Mouse (Mus musculus): ENCODE measurements at regions not wholly inside any gene's neighbourhood (a gene's known extent, or its start where the extent isn't known, plus 50 kb on each side); places are given as distances from the start of the nearest gene placed in this dataset.
"Not testable (repeated sequence)": the region's sequence is repeated elsewhere in the genome, so short reads cannot be mapped to it uniquely, and the experiment has no call there.

DNA sequence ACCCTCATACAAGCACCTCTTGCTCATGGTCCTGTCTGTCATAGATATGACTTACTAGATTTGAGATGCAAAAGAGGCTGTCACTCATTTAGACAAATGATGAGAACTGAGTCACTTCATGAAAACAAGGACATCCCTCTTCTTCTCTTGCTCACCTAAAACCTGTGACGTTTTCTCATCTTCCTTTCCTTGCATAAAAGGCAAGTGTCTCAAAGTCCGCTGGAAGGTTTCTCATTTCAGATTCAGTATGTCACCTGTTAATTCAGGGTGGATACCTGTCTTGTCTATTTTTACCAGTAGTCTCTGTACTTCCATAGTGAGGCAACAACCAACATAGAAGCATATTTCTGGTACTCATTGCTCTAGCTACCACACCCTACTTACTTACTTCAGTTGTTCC, 325.6 kb downstream of the Car8 start:
- DNase-seq: no peak

DNA sequence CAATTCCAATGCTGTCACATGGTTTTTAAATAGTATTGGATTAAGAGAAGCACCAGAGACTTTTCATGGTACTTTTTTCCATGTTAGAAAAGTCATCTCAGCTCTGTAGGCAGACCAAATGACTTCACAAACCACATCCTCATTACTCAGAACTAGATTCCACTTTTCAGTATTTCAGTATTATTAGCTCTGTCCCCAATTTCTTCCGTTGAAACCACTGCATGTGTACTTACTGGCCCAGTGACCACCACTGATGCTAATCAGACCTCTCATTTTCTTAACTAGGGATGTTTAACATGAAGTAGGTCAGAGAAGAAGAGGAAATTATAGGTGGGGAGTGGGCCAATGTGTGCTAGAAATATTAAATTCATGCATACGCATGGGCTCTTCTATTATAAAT, 326.2 kb downstream of the Car8 start:
- DNase-seq: no peak

DNA sequence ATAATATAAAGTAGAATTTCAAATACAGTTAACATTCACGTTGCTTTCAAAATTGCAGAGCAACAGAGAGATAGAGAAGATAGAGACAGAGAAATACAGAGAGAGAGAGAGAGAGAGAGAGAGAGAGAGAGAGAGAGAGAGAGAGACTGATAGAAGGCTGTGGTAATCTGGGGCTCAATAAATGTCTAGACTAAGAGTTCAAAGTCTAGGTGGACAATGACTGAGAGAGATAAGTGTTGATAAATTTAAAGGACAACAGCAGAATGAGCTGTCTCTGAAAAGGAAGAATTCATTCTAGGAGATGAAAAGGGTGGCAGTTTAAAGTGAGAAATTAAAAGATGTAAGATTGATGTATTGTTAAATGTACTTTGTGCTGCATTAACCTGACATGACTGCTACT, 335.7 kb downstream of the Car8 start:
- DNase-seq: no peak

GRCm38 (mm10) chr4:7894914-7895313, 343.9 kb downstream of the Car8 start:
- no peak for DNase-seq

DNA sequence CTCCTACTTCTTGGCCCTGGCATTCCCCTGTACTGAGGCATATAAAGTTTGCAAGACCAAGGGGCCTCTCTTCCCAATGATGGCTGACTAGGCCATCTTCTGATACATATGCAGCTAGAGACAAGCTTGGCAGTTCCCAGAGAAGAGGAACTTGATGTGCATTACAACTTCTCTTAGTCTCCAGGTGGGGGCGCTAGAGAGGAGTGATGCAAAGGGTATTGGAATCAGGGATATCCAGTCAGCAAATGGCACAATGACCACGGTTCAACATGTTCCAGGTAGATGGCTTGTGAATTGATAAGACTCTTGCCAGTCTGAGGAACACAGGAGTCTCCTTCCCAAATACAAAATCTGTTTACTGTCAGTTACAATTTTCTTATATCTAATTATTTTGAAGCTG, 347.7 kb downstream of the Car8 start:
- DNase-seq: no peak

- no peak for DNase-seq
Measured at GRCm38 (mm10) chr4:7854518-7854917, 384.3 kb downstream of the Car8 start.

GRCm38 (mm10) chr4:7853121-7853782, 385.6 kb downstream of the Car8 start:
- DNase-seq: no peak

DNA sequence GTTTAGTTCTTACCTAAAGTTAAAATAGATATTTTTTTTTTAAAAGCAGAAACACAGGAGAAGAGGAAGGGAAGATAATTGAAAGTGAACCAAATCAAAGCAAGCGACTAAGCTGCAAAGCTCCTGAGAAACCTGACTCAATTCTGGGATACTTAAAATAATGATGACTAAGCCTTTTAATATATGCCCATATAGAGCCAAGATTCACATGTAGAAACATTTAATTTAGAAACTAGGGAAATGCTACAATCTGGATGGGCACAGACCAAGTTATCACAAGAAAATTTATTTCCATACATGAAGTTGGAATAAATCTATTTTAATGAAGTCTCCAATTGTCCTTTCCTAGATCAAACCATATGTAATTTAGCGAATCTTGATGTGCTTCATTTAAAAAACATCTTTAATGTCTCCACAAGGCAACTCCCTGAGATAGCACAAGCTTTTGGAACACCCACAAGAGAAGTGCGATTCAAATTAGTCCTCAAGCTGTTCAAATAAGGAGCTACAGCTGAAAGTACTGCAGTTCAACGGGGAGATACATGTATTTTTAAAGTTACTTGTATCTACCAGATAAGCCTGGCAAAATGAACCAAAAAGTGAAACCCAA, 386.7 kb downstream of the Car8 start:
- DNase-seq: no peak

DNA sequence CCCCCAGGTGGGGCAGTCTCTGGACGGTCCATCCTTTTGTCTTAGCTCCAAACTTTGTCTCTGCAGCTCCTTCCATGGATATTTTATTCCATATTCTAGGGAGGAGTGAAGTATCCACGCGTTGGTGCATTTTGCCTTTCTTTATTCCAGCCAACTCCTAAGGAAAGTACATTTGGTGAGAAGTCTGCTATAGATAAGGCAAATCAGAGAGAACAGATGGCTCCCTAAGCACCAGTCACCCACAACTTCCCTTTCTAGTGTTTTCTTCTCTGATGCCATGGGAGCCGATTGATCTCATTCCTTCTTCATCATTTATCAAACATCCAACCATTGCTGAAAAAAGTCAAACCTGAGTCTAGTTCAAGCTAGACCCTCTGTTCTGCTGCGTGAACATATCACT, 391.4 kb downstream of the Car8 start:
- no peak for DNase-seq

- no peak for DNase-seq
Measured at GRCm38 (mm10) chr4:7829126-7829525, 409.7 kb downstream of the Car8 start.

- no peak for DNase-seq
Measured at GRCm38 (mm10) chr4:7819847-7820246, 419.0 kb downstream of the Car8 start.

- not testable (repeated sequence) for DNase-seq
Measured at GRCm38 (mm10) chr4:7777761-7778160, 461.1 kb downstream of the Car8 start.

DNA sequence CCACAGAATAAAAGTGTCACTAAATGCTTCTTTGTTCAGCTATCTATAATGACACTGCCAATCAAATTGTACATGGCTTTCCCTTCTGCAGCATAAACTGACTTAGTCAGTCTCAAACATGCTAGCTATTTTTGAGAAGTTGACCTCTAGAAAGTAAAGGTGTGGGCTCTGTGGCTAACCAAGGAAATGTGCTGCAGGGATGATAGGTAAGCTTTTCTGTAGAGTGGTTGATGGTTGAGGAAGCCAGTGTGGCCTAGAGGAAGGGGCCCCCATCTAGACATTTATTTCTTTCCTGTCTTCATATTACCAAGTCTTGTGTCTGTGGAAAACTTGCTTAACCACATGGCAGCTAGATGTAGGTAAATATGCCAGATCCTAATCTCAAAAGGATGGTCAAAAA, 483.4 kb downstream of the Car8 start:
- no peak for DNase-seq

DNA sequence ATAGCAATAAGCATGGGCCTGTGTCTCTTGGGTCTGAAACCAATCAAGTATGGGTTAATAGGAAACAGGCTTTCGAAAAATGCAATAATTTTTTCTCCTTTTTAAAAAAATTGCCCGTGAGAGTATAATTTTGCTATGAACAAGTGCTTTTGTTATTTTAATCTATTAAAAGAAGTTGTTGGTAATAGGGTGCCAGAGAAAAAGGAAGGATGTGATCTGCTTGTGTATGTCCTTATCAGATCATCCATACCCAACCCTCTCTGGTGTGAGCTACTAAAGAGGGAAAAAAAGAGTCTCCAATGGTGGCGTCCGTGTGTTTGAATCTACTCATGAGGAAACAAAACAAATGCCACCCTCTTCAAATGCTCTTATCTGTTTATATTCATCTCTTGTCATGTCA, 484.9 kb downstream of the Car8 start:
- DNase-seq: no peak

DNA sequence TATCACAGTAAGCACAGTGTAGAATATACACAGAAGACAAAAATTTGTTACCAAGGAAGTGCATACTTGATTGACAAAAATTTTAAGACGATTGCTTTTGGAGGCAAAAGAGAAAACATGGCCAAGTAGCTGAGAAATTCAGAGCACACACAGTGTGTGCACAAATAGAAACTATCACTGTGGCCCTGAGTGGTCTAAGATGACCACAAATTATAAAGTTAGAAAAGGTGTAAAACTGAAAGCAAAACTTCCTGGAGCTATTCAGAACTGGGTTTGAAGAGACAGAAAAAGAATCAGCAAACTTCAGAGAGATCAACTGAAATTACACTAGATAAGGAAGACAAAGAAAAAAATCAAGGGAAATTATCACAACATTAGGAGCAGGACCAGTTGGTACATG, 487.6 kb downstream of the Car8 start:
- DNase-seq: no peak

- DNase-seq: no peak
Measured at GRCm38 (mm10) chr4:7722893-7723292, 515.9 kb downstream of the Car8 start.

- DNase-seq: no peak
Measured at GRCm38 (mm10) chr4:7688516-7688915, 550.3 kb downstream of the Car8 start.

DNA sequence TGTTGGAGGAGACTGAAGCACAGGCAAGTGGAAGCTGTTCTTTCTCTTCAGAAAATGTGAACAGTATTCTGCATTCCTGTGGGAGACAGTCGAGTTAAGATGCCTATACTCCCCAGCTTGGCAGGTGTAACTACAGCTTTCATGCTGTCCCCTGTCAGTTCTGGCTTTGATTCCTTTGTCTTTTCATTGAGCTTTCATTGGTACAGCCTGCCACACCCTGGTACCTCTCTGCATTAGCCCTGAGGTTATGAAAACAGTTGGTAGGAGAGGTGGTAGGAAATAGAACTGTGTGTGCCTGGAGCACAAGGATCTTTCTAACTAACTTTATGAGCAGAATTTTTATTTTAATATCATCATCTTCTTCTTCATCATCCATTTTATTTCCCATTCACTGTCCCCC, 551.6 kb downstream of the Car8 start:
- no peak for DNase-seq

DNA sequence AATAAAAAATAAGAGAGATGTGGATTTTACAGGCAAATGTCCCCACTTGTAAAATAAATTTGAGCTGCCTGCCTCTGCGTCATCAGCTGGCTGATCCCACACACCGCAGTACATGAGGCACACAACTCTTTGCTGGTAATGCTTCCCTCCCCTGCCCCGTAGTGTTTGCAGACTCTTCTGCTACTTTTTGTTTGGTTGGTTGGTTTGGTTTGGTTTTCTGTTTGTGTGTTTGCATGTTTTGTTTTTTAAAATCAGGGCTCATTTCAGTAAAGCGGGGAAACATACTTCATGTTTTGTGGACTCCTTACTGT, 568.1 kb downstream of the Car8 start:
- DNase-seq: no peak

GRCm38 (mm10) chr4:7669992-7670794, 568.6 kb downstream of the Car8 start:
- no peak for DNase-seq

GRCm38 (mm10) chr4:7666935-7667594, 571.8 kb downstream of the Car8 start:
- DNase-seq: no peak

GRCm38 (mm10) chr4:7642878-7643590, 595.8 kb downstream of the Car8 start:
- no peak for DNase-seq

All from cerebellum, adult 9-11 months (tissue).